Mouse (Mus musculus) fibroblast of lung, adult 2 months (primary cell): ENCODE data around the gene Gm36028.

Experiments
- DNase-seq: peaks from one replicate; pipeline ENCODE4 v3.0.0-alpha.2; 2011; ENCODE audit warnings: low read depth

Gm36028 gene

GRCm38 (mm10) chr16:37808866-37809622, 51.9 kb downstream of the Gm36028 start:
- DNase-seq, result no peak

- DNase-seq, result no peak
Observed at GRCm38 (mm10) chr16:37807269-37807668, 53.7 kb downstream of the Gm36028 start.

GRCm38 (mm10) chr16:37805746-37806495, 55.0 kb downstream of the Gm36028 start:
- no peak for DNase-seq

- no peak for DNase-seq
Observed at GRCm38 (mm10) chr16:37803387-37803950, 57.5 kb downstream of the Gm36028 start.

- DNase-seq, result no peak
Observed at GRCm38 (mm10) chr16:37802686-37803295, 58.2 kb downstream of the Gm36028 start.

GRCm38 (mm10) chr16:37801097-37801496, 59.8 kb downstream of the Gm36028 start:
- DNase-seq, result peak; percentile 96
